Mouse (Mus musculus) left cerebral cortex, postnatal 4 days (tissue): ENCODE measurements at regions not wholly inside any gene's neighbourhood (a gene's known extent, or its start where the extent isn't known, plus 50 kb on each side); places are given as distances from the start of the nearest gene placed in this dataset.

ENCODE experiments used
- DNase-seq: peaks from one replicate; pipeline ENCODE4 v3.0.0-alpha.2; 2022
- intact Hi-C: fragments of 180-260 bp; cut with DNase I; formaldehyde crosslinking; loops from one replicate; pipeline ENCODE4 v1.15.1; 2025

GRCm38 (mm10) chr6:51193356-51193755, 239.1 kb upstream of the Nfe2l3 start:
- DNase-seq, result no peak
- intact Hi-C loops, result no loop called here

- DNase-seq, result no peak
- intact Hi-C loops, result no loop called here
Observed at GRCm38 (mm10) chr6:51196391-51196790, 236.1 kb upstream of the Nfe2l3 start.

- intact Hi-C loops, result no loop called here
- DNase-seq, result no peak
Observed at GRCm38 (mm10) chr6:51197000-51197774, 235.3 kb upstream of the Nfe2l3 start.

- intact Hi-C loops, result no loop called here
Observed at GRCm38 (mm10) chr6:51200207-51200606, 232.3 kb upstream of the Nfe2l3 start.

GRCm38 (mm10) chr6:51200837-51201236, 231.6 kb upstream of the Nfe2l3 start:
- intact Hi-C loops, result no loop called here

More at GRCm38 (mm10) chr6:51200207-51200606, 232.3 kb upstream of the Nfe2l3 start:
- no peak for DNase-seq

GRCm38 (mm10) chr6:51204306-51204705, 228.2 kb upstream of the Nfe2l3 start:
- intact Hi-C loops, result no loop called here

More at GRCm38 (mm10) chr6:51200837-51201236, 231.6 kb upstream of the Nfe2l3 start:
- no peak for DNase-seq

GRCm38 (mm10) chr6:51205411-51205810, 227.1 kb upstream of the Nfe2l3 start:
- intact Hi-C loops, result no loop called here
- no peak for DNase-seq

More at GRCm38 (mm10) chr6:51204306-51204705, 228.2 kb upstream of the Nfe2l3 start:
- no peak for DNase-seq

- intact Hi-C loops, result no loop called here
- peak; percentile 69 for DNase-seq
Observed at GRCm38 (mm10) chr6:51206712-51207505, 225.6 kb upstream of the Nfe2l3 start.

- intact Hi-C loops, result loop anchor here (2.0 kb wide), 2 partner anchors 373 to 651 kb away; no protein-coding TSS in a partner anchor
- DNase-seq, result peak; percentile 25
Observed at GRCm38 (mm10) chr6:51207587-51208361, 224.7 kb upstream of the Nfe2l3 start.

GRCm38 (mm10) chr6:51208660-51209396, 223.6 kb upstream of the Nfe2l3 start:
- DNase-seq, result peak; percentile 56
- intact Hi-C loops, result loop anchor here (2.0 kb wide), 2 partner anchors 372 to 650 kb away; no protein-coding TSS in a partner anchor

GRCm38 (mm10) chr6:51211418-51211817, 221.1 kb upstream of the Nfe2l3 start:
- intact Hi-C loops, result loop anchor here (5.0 kb wide), 2 partner anchors 151 to 261 kb away; partner anchors contain the start of gene Cbx3
- DNase-seq, result no peak

- no peak for DNase-seq
- intact Hi-C loops, result loop anchor here (5.0 kb wide), 2 partner anchors 150 to 260 kb away; partner anchors contain the start of gene Cbx3
Observed at GRCm38 (mm10) chr6:51212216-51212615, 220.3 kb upstream of the Nfe2l3 start.

- DNase-seq, result no peak
- intact Hi-C loops, result no loop called here
Observed at GRCm38 (mm10) chr6:51215371-51215770, 217.1 kb upstream of the Nfe2l3 start.

GRCm38 (mm10) chr6:51216472-51216871, 216.0 kb upstream of the Nfe2l3 start:
- intact Hi-C loops, result no loop called here
- peak; percentile 92 for DNase-seq

GRCm38 (mm10) chr6:51219691-51220090, 212.8 kb upstream of the Nfe2l3 start:
- no peak for DNase-seq
- intact Hi-C loops, result no loop called here

- intact Hi-C loops, result no loop called here
- no peak for DNase-seq
Observed at GRCm38 (mm10) chr6:51220778-51221177, 211.7 kb upstream of the Nfe2l3 start.

GRCm38 (mm10) chr6:51236077-51236740, 196.3 kb upstream of the Nfe2l3 start:
- intact Hi-C loops, result no loop called here
- DNase-seq, result no peak

- no peak for DNase-seq
- intact Hi-C loops, result no loop called here
Observed at GRCm38 (mm10) chr6:51240039-51240438, 192.4 kb upstream of the Nfe2l3 start.

GRCm38 (mm10) chr6:51250233-51250632, 182.2 kb upstream of the Nfe2l3 start:
- DNase-seq, result no peak
- intact Hi-C loops, result no loop called here
